Mouse (Mus musculus): ENCODE measurements around the gene Plekhs1.

Plekhs1 gene

GRCm38 (mm10) chr19:56461522-56462101 is at the start of gene Plekhs1:
TSS of gene Plekhs1 (plus strand) at chr19:56461640.
- no peak for DNase-seq (ENCODE audit: low spot score in 2 of 2)

DNA sequence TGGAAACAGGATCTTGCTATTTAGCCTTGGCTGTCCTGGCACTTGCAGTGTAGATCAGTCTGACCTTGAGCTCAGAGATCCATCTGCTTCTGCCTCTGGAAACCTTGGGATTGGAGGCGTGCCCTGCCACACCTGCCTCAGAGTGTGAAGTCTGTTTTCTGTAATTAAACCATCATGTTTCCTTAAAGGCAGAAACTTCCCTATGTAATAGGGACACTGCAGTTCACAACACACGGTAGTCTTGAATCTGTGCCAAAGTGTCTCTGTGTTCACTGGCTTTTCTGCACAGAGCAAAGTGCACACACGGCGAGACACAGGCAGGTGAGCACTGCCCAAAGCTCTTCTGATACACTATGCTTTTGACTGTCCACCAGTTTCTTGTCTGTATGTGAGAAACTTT is 43.0 kb upstream of the Plekhs1 start:
- no peak for DNase-seq (ENCODE audit: low spot score in 2 of 2)

GRCm38 (mm10) chr19:56419452-56419851 is 42.0 kb upstream of the Plekhs1 start:
- no peak for DNase-seq (ENCODE audit: low spot score in 2 of 2)

DNA sequence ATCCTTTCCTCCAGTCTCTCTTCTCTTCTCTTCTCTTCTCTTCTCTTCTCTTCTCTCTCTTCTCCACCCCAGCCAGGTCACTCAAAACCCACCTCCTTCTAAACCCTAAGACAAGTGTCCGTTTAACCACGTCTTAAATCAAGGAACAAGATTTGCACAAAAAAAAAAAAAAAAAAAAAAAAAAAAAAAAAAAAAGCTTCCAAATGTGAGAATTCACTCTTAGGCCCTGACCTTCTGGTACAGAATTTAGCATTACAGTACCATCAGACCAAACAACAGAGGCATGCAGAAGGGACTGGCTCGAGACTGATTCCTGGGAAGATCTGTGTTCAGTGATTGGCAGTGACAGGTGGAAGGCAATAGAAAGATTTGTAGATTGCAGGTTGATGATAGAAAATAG is 41.1 kb upstream of the Plekhs1 start:
- DNase-seq (ENCODE audit: low spot score in 2 of 2) = no peak

- DNase-seq (ENCODE audit: low spot score in 2 of 2) = peak; percentile 97 to 98
These were observed 38.7 kb upstream of the Plekhs1 start for GRCm38 (mm10) chr19:56422476-56423338.

DNA sequence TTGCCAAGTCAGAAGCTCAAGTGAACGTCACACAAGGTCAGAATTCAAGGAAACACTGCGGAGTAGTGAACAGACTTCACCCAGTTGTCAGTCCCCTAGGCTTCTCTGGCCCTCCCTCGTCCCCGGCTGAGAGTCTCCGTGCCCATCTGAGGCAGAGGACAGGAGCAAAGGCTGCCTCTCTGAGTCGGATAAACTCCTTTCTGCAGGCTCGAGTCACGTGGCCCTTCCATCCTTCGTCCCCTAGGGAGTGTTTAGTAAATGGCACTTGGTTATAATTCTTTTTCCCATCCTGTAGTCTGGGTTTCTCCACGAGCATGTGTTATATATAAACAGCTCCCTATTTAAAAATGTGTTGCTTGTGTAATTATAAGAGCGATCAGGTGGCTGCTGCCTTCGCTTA is 38.1 kb upstream of the Plekhs1 start:
- DNase-seq (ENCODE audit: low spot score in 2 of 2) = peak in 1 of 2 experiments; percentile 57

GRCm38 (mm10) chr19:56424606-56425395 is 36.6 kb upstream of the Plekhs1 start:
- DNase-seq (ENCODE audit: low spot score in 2 of 2) = no peak

DNA sequence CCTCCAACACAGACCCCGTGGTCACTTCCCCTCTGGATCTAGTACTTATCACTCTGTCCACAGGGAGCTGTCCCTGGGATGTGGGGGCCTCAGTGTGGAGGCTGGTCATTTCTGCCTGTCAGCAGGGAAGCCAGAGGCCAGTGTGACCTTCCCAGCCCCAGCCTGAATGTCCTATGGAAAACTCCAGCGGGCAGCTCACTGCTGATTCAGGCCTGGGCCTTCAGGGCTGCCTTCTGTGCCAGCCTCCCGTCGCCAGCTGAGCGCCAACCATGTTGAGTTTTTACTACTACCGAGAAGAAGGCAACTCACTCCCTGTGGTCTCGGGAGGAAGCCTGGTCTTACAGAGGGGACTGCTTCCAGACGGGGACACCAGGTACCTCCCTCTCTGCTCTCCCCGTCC is 35.9 kb upstream of the Plekhs1 start:
- no peak for DNase-seq (ENCODE audit: low spot score in 2 of 2)

- DNase-seq (ENCODE audit: low spot score in 2 of 2) = no peak
These were observed 31.1 kb upstream of the Plekhs1 start for GRCm38 (mm10) chr19:56430369-56430768.

GRCm38 (mm10) chr19:56432706-56433105 is 28.7 kb upstream of the Plekhs1 start:
- DNase-seq (ENCODE audit: low spot score in 2 of 2) = no peak

DNA sequence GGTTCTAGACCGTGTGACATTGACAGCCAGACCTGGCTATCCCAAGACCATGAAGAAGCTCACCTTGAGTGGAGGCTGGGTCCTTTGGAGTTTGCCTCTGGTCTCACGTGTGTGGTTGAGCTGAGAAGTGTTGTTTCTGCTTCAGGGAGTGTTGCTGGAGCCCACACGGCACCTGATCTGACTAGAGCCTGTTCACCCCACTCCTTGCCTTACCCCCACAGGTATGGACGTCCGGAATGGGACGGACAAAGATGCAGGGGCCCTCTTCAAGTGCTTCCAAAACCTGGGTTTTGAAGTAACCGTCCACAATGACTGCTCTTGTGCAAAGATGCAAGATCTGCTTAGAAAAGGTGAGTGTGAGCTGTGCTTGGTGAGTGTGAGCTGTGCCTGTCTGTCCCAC is 27.9 kb upstream of the Plekhs1 start:
- DNase-seq (ENCODE audit: low spot score in 2 of 2) = no peak

DNA sequence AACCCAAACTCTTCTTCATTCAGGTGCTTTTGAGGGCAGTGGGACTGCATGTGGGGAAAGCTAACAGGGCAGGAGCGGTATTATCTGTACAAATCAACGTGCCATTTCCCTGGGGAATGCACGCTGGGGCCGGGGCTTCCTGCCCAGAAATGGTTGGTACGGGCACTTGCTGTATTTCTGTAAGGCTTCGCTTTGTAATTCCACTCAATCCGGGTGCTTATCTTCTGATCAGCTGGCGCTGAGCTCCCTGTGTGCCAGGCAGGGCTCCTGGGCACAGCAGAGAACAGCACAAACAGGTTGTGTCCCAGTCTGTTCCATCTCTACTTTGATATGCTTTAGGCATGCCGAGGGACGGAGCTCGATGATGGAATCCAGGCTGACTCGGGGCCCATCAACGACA is 25.1 kb upstream of the Plekhs1 start:
- DNase-seq (ENCODE audit: low spot score in 2 of 2) = no peak

DNA sequence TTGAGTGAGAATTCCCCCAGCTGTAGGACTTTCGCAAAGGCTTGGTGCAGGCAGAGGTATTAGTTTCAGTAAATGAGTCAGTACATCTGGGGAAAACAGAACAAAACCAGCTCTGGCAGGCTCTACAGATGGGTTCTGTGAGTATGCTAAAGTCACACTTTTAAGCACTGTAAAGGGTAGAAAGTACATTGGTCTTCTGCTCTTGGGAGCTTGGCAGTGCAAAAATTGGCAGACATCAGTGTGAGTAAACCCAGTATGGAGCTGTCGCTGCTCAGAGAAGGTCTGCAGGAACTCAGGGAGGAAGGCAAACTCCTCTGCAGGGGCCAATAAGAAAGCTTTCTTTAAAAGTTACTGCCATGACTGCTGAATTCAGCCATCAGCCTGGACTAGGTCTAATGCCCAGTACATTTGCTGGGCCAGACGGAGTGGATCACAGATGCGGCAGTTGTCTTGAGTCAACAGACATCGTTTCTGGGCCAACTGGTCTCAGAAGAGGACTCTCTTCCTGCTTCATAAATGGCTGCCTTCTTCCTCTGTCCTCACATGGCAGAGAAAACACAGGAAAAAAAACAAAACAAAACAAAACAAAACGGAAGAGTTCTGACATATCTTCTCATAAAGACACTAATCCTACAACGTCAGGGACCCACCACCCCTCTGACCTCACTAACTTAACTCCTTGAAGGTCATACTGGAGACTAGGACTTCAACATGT is 22.9 kb upstream of the Plekhs1 start:
- DNase-seq (ENCODE audit: low spot score in 2 of 2) = no peak

DNA sequence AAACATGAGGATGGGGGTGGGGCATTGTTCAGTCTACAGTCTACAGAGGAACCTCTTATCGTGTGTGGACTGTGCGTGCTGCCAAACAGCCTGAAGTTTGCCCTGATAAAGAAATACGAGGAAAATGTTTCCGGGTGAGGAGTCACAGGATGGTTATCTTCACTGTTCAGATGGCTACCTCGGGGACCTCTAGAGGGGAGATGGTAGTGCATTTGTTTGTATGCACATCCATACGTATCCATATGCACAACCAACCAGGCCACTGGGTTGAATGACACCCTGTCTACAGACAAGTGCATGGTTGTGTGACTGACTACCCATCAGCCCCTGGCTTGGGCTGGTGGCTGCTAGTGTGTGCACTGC is 22.4 kb upstream of the Plekhs1 start:
- no peak for DNase-seq (ENCODE audit: low spot score in 2 of 2)

GRCm38 (mm10) chr19:56443445-56443844 is 18.0 kb upstream of the Plekhs1 start:
- DNase-seq (ENCODE audit: low spot score in 2 of 2) = no peak

GRCm38 (mm10) chr19:56448784-56449183 is 12.7 kb upstream of the Plekhs1 start:
- DNase-seq (ENCODE audit: low spot score in 2 of 2) = no peak

DNA sequence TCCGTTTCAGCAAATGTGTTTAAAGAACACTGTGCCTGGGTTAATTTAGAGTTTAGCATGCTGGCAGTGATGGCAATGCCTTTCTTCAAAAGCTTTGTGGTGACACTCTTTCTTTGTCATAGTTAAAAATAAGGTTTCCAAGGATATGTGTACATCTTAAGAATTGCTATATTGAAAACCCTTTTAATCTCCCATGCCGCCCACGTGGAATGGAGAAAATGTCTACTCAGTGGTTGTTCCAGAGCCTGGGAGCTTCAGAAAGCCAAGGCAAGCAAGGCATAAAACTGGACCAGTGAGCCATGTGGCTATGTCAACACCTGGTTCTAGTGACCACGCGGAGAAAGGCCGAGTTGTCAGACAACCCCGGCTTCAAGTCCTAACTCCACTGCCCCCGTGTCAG is 11.9 kb upstream of the Plekhs1 start:
- peak in 1 of 2 experiments; percentile 49 for DNase-seq (ENCODE audit: low spot score in 2 of 2)

- peak in 1 of 2 experiments; percentile 32 for DNase-seq (ENCODE audit: low spot score in 2 of 2)
These were observed 10.5 kb upstream of the Plekhs1 start for GRCm38 (mm10) chr19:56450892-56451291.

DNA sequence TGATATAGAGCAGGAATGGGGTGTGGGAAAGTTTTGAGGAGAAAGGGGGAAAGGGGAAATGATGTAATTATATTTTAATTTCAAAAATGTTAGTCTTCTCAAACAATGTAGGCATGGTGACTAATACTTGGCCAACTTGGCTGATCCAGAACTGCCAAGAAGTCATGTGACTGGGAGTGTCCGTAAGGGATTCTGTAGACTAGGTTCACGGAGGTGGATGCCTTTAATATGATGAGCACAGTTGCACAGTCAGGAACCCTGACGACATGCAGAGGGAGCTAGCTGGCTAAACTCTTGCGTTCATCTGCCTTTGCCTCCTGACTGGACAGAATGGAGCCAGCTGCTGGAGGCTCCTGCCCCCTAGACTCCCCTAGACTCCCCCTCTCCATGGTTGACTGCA is 9.6 kb upstream of the Plekhs1 start:
- DNase-seq (ENCODE audit: low spot score in 2 of 2) = no peak

GRCm38 (mm10) chr19:56452421-56452820 is 9.0 kb upstream of the Plekhs1 start:
- DNase-seq (ENCODE audit: low spot score in 2 of 2) = no peak

DNA sequence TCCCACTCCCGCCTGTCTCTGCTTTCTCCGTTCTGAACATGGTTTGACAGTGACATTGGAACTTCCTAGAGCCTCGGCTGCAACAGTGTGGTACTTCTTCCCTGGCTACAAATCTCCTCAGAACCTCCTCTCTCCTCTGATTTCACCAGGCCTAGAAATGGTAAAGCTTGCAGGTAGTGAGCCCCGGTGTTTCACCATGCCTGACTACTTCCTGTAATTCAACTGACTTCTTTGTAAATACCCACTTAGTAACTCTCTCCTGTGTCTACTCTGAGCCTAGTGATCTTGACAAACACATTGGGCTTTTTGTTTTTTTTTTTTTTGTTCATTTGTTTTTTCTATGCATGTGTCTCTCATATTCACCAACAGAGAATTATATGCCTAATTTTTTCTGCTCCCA is 6.6 kb upstream of the Plekhs1 start:
- no peak for DNase-seq (ENCODE audit: low spot score in 2 of 2)

DNA sequence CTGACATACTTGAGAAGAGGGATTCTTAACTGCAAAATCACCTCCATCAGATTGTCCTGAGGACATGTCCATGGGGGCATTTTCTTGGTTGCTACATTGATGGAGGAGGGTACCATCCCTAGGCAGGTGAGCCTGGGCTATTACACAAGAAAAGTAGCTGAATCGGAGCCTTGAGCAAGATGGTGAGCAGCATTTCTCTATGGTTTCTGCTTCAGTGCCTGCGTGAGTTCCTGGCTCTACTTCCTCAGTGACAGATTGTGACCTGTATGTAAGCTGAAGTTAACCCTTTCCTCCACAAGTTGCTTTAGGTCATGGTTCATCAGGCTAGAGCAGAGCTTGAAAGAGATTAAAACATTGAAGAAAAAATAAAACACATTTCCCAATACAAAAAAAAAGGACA is 6.1 kb upstream of the Plekhs1 start:
- DNase-seq (ENCODE audit: low spot score in 2 of 2) = no peak
